Mouse (Mus musculus) olfactory bulb, adult 2 months (tissue): ENCODE results near the gene Sds.

Source experiments
- CTCF ChIP-seq: fragments of 200-500 bp; IDR thresholded peaks from 2 replicates; pipeline ENCODE4 v1.5.1; 2012; ENCODE audit warnings: low read depth, mild to moderate bottlenecking, low read length, moderate library complexity; ENCODE audit not compliant: insufficient read depth
- POLR2A ChIP-seq: fragments of 200-500 bp; IDR thresholded peaks from 2 replicates; pipeline ENCODE4 v1.6.1; 2012; ENCODE audit warnings: mild to moderate bottlenecking, low read depth, low read length, moderate library complexity; ENCODE audit not compliant: insufficient read depth

DNA sequence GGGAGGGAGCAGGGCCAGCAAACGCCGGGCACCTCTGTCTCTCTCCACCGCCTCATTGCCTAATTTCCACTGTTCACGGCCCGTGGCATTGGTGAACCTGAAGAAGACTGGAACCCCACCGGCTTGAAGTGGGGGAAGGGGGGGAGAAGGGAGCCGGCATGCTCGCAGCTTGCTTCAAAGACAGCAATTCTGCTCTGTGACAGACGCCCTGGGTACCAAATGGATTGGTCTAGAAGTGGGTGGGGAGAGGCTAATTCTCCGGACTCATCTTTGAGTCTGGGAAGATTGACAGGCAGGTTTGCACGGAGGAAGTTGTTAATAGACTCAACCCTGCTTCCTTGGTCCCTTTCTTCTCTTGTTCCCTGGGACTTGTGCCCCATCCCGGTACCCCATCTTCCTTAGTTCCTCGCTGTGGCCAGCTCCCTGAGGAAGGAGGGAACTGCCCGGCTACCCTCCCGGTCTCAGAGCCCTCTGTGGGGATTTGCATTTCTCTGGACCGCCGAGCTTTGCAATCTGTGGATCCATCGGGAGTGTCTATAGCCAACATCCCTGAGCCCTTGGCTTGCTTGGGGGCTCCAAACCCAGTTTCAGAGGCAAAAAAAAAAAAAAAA is 39.3 kb upstream of the Sds start:
- no peak for TF ChIP-seq CTCF
- TF ChIP-seq POLR2A, result no peak
